Mouse (Mus musculus) heart, postnatal 0 days (tissue): ENCODE results near the gene Zfp697.
"Not testable (repeated sequence)": the region's sequence is repeated elsewhere in the genome, so short reads cannot be mapped to it uniquely, and the experiment has no call there.

Experiments
- CTCF ChIP-seq: IDR thresholded peaks from 2 replicates; pipeline ENCODE4 v1.5.1; 2016; ENCODE audit warnings: antibody characterized with exemption, control low read depth, low read depth
- EP300 ChIP-seq: IDR thresholded peaks from 2 replicates; pipeline ENCODE4 v1.6.1; 2016; ENCODE audit warnings: antibody characterized with exemption, low read depth

DNA sequence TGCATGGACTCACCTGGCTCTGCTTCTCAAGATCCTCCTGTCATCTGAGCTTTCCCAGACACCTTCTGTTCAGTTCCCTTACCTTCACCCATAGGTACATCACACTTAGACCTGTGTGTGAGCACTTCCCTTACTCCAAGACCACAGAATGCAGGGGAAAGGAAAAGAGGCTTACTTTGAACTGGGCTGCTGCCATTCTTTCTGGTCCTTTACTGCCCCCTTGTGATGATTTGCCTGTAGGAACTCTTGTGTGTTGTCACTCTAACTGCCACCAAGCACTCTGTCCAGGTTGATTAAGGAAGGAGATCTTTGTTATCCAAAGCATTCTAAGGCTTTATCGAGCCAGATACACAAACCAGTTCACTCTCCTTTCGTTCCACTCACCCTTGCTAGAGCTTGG is 234.0 kb downstream of the Zfp697 start:
- not testable (repeated sequence) for TF ChIP-seq CTCF, EP300
